Mouse (Mus musculus) neural tube, embryonic 13.5 days (tissue): ENCODE measurements at regions not wholly inside any gene's neighbourhood (a gene's known extent, or its start where the extent isn't known, plus 50 kb on each side); places are given as distances from the start of the nearest gene placed in this dataset.

Experiments
- ATAC-seq: fragments of 200-750 bp; cut with Nextera tagmentation; 2 replicates; pipeline ENCODE4 v1.8.0; 2017; ENCODE audit warnings: low read depth, mild to moderate bottlenecking, moderate TSS enrichment, moderate library complexity
- H3K27ac ChIP-seq: fragments of 300-500 bp; sonication (generic); replicated peaks from 2 replicates; pipeline ENCODE4 v1.5.1; 2015; ENCODE audit warnings: moderate library complexity, mild to moderate bottlenecking, inconsistent platforms
- H3K27me3 ChIP-seq: fragments of 300-500 bp; sonication (generic); 2 replicates; pipeline ENCODE4 v1.6.1; 2015; ENCODE audit warnings: mild to moderate bottlenecking, inconsistent platforms
- H3K36me3 ChIP-seq: fragments of 300-500 bp; sonication (generic); 2 replicates; pipeline ENCODE4 v1.6.1; 2015; ENCODE audit warnings: mild to moderate bottlenecking, inconsistent platforms
- H3K4me1 ChIP-seq: fragments of 300-500 bp; sonication (generic); replicated peaks from 2 replicates; pipeline ENCODE4 v1.6.1; 2015; ENCODE audit warnings: inconsistent platforms
- H3K4me2 ChIP-seq: fragments of 300-500 bp; sonication (generic); 2 replicates; pipeline ENCODE4 v1.6.1; 2015; ENCODE audit warnings: inconsistent platforms, mild to moderate bottlenecking, moderate library complexity
- H3K4me3 ChIP-seq: fragments of 300-500 bp; sonication (generic); 2 replicates; pipeline ENCODE4 v1.5.1; 2015; ENCODE audit warnings: mild to moderate bottlenecking, inconsistent platforms
- H3K9ac ChIP-seq: fragments of 300-500 bp; sonication (generic); 2 replicates; pipeline ENCODE4 v1.6.1; 2015; ENCODE audit warnings: moderate library complexity, mild to moderate bottlenecking, inconsistent platforms
- H3K9me3 ChIP-seq: fragments of 300-500 bp; sonication (generic); 2 replicates; pipeline ENCODE4 v1.6.1; 2016; ENCODE audit warnings: inconsistent platforms
- WGBS: fragments of 180-500 bp; shearing (Covaris S2); methylation state at CpG from one replicate; pipeline ENCODE4 v1.1.7; 2015; 5-methylcytosine and 5-hydroxymethylcytosine counted together

DNA sequence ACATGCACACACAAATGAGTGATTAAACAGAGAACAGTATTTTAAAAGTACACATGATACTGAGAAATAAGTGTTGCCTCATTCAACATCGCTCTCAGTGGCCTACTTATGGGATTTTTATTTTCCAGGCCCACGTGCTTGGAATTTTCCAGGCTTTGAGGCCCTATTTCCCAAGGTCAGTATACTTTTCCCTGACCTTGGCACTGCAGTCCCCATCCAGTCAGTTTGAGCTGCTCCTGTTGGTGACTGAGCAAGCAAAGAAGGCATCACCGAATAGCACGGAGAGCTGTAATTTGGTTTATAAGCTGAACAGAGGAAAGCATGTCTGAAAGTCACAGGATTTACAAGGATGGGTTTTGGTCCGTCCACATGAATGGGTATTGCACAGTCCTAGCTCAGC lies 61.4 kb upstream of the Arhgap5 start:
- WGBS = 91% methylated on average over 5 of the region's 5 CpGs
- ATAC-seq = no peak

GRCm38 (mm10) chr12:52445731-52446130 lies 58.0 kb upstream of the Arhgap5 start:
- H3K36me3 ChIP-seq = no peaks in the 10 kb centered on the region
- no peak overlapping the region for H3K9ac ChIP-seq
- H3K4me1 ChIP-seq = no peaks in the 10 kb centered on the region
- no peak for ATAC-seq
- no peaks in the 10 kb centered on the region for H3K27me3 ChIP-seq
- no peak overlapping the region for H3K4me3 ChIP-seq
- H3K27ac ChIP-seq = no peak overlapping the region
- H3K9me3 ChIP-seq = no peaks in the 10 kb centered on the region
- 63% methylated on average over 2 of the region's 2 CpGs for WGBS
- no peak overlapping the region for H3K4me2 ChIP-seq

More for the DNA sequence above, 61.4 kb upstream of the Arhgap5 start:
- Histone ChIP-seq H3K4me2 (no peak overlapping the region), H3K4me1 (no peaks in the 10 kb centered on the region), H3K9ac (no peak overlapping the region), H3K27me3 (no peaks in the 10 kb centered on the region), H3K27ac (no peak overlapping the region), H3K4me3 (no peak overlapping the region), H3K36me3 (no peaks in the 10 kb centered on the region), H3K9me3 (no peaks in the 10 kb centered on the region)

- WGBS = 81% methylated on average over 7 of the region's 7 CpGs
- Histone ChIP-seq H3K27ac (no peak overlapping the region), H3K4me2 (no peak overlapping the region), H3K9me3 (no peaks in the 10 kb centered on the region), H3K9ac (no peak overlapping the region), H3K27me3 (no peaks in the 10 kb centered on the region), H3K36me3 (no peaks in the 10 kb centered on the region), H3K4me1 (no peaks in the 10 kb centered on the region), H3K4me3 (no peak overlapping the region)
- no peak for ATAC-seq
Measured at GRCm38 (mm10) chr12:52446501-52446900, 57.3 kb upstream of the Arhgap5 start.

DNA sequence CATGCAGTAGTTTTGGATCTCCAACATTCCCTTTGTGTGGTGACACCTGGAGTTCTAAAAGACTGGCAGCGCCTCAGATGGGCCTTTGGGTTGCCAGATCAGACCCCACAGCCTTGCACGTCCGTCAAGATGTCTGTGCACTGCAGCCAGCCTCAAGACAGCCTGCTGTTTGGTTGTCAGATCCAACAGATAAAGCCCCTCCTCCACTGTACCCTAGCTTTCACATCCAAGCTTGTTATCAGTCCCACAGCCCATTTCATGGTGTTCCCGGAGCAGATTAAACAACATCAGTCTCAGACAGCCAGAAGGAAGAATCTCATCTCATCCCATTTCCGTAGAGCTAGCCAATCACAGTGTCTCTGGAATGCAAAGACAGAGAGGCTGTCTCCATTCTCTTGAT lies 56.3 kb upstream of the Arhgap5 start:
- Histone ChIP-seq H3K9me3 (no peaks in the 10 kb centered on the region), H3K36me3 (no peaks in the 10 kb centered on the region), H3K27me3 (no peaks in the 10 kb centered on the region), H3K4me3 (no peak overlapping the region), H3K4me2 (no peak overlapping the region), H3K9ac (no peak overlapping the region), H3K27ac (no peak overlapping the region), H3K4me1 (no peaks in the 10 kb centered on the region)
- WGBS = 89% methylated on average over 5 of the region's 5 CpGs
- ATAC-seq = no peak

GRCm38 (mm10) chr12:52448218-52448617 lies 55.6 kb upstream of the Arhgap5 start:
- no peak overlapping the region for H3K9ac ChIP-seq
- no peaks in the 10 kb centered on the region for H3K9me3 ChIP-seq
- ATAC-seq = no peak
- H3K36me3 ChIP-seq = no peaks in the 10 kb centered on the region
- 62% methylated on average over 1 of the region's 1 CpGs for WGBS
- H3K27ac ChIP-seq = no peak overlapping the region
- no peak overlapping the region for H3K4me3 ChIP-seq
- no peak overlapping the region for H3K4me2 ChIP-seq
- no peaks in the 10 kb centered on the region for H3K4me1 ChIP-seq
- H3K27me3 ChIP-seq = no peaks in the 10 kb centered on the region

DNA sequence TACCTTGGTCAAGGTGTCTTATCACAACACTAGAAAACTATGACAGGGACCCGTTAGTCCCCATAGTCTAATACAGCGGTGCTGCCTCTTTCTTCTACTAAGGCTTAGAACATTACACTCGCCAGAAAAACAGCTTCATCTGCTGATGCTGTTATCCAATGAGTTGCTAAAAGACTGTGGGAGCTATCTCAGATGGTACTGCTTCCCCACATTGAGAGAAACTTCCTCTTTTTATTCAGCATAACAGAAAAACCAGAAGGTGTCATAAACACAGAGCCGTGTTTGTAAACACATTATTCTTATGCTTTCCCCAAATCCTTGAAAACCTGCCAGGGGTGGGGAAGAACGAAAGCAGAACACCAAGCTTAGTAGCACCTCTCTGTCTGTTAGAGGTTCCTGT lies 49.9 kb upstream of the Arhgap5 start:
- Histone ChIP-seq H3K27me3 (no peaks in the 10 kb centered on the region), H3K4me2 (no peak overlapping the region), H3K27ac (no peak overlapping the region), H3K4me3 (no peak overlapping the region), H3K9me3 (peaks cover 9% of the 10 kb centered on the region; the same call in 1 of the 2 replicates), H3K4me1 (no peaks in the 10 kb centered on the region), H3K9ac (no peak overlapping the region), H3K36me3 (no peaks in the 10 kb centered on the region)
- ATAC-seq = no peak
- 91% methylated on average over 5 of the region's 5 CpGs for WGBS
